Mouse (Mus musculus) G1E-ER4 (cell line): ENCODE data around the gene Abcc12. TPM values are rescaled to one million over a fixed set of nuclear protein-coding genes. Genes with fewer than 3 reads are reported as not detected.

Experiments
- GATA1 ChIP-seq: IDR thresholded peaks from one replicate; pipeline ENCODE4 v1.8.0; 2012; ENCODE audit warnings: low read length, inconsistent platforms
- polyA plus RNA-seq: library from polyadenylated mRNA; stranded (reverse); fragments of >175 nt; gene quantifications from 2 replicates; pipeline ENCODE4 v1.2.3, GENCODE M21; 2012

The Abcc12 gene
- polyA plus RNA-seq, 1 experiment: not detected

- no peak for TF ChIP-seq GATA1
Observed at GRCm38 (mm10) chr8:86588338-86588737, 7.9 kb upstream of the Abcc12 start.

- no peak for TF ChIP-seq GATA1
Observed at GRCm38 (mm10) chr8:86586642-86587041, 6.2 kb upstream of the Abcc12 start.

GRCm38 (mm10) chr8:86586058-86586457 lies 5.6 kb upstream of the Abcc12 start:
- no peak for TF ChIP-seq GATA1

GRCm38 (mm10) chr8:86585532-86585931 lies 5.0 kb upstream of the Abcc12 start:
- TF ChIP-seq GATA1: no peak

GRCm38 (mm10) chr8:86585118-86585517 lies 4.6 kb upstream of the Abcc12 start:
- no peak for TF ChIP-seq GATA1

- no peak for TF ChIP-seq GATA1
Observed at GRCm38 (mm10) chr8:86581921-86582331, 1.4 kb upstream of the Abcc12 start.

- TF ChIP-seq GATA1: no peak
Observed at GRCm38 (mm10) chr8:86578693-86579092, 1.8 kb downstream of the Abcc12 start.

GRCm38 (mm10) chr8:86578076-86578475 lies 2.4 kb downstream of the Abcc12 start:
- TF ChIP-seq GATA1: no peak

GRCm38 (mm10) chr8:86577547-86577946 lies 2.9 kb downstream of the Abcc12 start:
- TF ChIP-seq GATA1: no peak

- TF ChIP-seq GATA1: no peak
Observed at GRCm38 (mm10) chr8:86563674-86564073, 16.8 kb downstream of the Abcc12 start.

- TF ChIP-seq GATA1: no peak
Observed at GRCm38 (mm10) chr8:86561737-86562136, 18.7 kb downstream of the Abcc12 start.

- no peak for TF ChIP-seq GATA1
Observed at GRCm38 (mm10) chr8:86560688-86561065, 19.8 kb downstream of the Abcc12 start.

- no peak for TF ChIP-seq GATA1
Observed at GRCm38 (mm10) chr8:86559947-86560687, 20.4 kb downstream of the Abcc12 start.

- TF ChIP-seq GATA1: no peak
Observed at GRCm38 (mm10) chr8:86557186-86558045, 23.1 kb downstream of the Abcc12 start.

- no peak for TF ChIP-seq GATA1
Observed at GRCm38 (mm10) chr8:86555564-86555963, 24.9 kb downstream of the Abcc12 start.

- TF ChIP-seq GATA1: no peak
Observed at GRCm38 (mm10) chr8:86554220-86554891, 26.1 kb downstream of the Abcc12 start.
